Mouse (Mus musculus): ENCODE data around the gene Cntn2. TPM values are rescaled to one million over a fixed set of nuclear protein-coding genes. Genes with fewer than 3 reads are reported as not detected.

The Cntn2 gene
- total RNA-seq, 2 experiments from 2014 or later = 52.2 to 57.0 TPM

DNA sequence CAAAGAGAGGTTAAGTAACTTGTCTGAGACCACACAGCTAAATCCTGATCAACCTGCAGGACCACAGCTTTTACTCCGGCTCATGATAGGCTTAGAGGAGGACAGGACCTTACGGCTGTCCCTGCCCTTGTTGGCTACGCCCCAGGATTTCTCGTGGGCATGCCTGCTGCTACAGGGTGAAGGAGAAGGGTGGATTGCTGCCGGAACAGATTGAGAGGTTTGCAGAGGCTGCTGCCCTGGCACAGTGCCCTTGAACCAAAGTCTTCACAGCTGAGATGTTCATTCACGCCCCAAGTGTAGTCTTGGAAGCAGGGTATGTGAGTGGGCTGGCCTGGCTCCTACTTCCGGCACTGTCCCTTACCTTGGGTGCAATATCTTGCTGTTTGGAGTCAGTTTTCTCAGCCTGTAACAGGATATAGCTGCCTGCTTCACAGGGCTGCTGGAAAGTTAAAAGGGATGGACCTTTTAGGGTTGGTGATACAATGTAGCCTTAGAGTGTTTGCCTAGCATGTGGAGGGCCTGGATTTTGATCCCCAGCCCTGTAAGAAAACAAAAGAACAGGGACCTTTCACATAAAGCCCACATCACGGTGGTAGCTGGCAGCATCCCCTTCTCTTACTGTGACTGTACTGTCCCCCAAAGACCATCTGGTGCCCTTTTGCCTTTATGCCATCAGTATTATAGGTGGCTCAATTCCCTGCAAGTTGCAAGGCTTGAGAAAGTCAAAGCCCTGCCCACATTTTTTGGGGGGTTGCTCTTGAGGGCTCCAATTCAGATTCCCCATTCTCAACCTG, 18.0 kb upstream of the Cntn2 start:
- intact Hi-C loops (cut with DNase I) = no loop called here
- no peak for DNase-seq (ENCODE audit: extremely low spot score in 1 of 2, low spot score in 2 of 2)

DNA sequence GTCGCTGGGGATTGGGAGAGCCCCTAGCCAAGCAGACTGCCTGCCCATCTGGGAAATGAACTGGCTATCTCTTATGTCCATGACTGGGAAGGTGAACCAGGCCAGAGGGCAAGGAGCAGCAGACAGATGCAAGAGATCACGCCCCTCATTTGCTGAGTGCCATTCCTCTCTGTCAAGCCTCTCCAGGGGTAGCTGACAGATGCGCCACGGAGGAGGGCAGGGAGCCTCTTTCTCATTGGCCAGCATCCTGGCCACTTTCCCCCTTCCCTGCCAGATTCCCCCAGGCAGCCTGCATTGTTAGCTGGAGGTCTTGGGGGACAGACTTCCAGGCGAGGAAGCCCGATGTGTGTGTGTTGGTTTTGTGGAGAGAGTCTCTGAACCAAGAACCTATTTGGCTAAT, 16.0 kb upstream of the Cntn2 start:
- intact Hi-C loops (cut with DNase I) = no loop called here
- DNase-seq (ENCODE audit: extremely low spot score in 1 of 2, low spot score in 2 of 2) = no peak

DNA sequence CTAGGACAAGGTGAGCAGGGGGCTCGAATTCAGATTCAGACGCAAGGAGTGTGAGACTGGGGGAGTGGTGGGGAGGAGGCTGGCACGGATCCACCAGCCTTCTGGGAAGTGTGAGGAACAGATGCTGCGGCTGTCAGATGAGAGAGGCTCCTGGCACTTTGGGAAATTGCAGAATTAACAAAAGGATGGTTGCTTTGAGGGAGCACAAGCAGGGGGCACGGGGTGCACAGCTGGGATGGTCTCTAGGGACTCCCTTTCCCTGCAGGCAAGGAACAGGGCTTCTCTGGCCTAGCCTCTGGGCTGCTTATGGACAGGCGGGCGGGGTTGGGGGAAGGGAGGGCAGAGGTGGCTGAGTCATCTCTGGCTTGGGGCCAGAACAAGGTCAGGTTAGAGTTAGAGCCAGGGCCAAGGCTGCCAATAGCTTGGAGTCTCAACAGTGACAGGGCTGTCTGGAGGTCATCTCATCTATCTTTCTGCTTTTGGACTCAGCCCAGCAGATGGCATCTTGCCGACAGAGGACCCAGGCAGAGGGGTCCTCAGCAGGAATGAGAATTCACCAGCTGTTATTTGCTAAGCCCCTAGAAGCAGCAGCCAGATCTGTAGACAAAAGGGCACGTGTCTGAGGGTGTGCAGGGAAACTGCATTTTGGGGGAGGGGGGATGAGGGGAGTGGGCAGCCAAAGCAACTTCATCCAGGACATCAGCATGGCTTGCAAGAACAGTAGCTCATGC, 15.0 kb upstream of the Cntn2 start:
- intact Hi-C loops (cut with DNase I) = no loop called here

DNA sequence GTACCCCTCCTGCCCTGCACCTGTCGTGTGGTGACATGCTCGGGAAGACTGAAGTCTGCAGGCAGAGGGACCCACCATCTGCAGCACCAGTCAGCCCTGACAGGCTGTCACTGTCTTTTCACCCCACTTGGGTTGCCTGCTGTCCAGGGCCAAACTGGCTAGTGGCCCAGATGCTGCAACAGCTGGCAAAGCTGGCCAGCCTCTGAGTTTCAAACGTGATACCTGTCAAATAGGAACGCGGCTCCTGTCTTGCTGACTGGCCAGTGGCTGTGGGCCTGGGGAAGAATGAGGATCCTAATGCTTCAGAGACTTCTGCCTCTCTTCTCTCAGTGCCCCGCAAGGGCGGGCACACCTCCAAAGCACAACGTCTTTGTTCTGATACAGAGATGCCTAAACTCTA, 733 bp upstream of the Cntn2 start:
- DNase-seq (ENCODE audit: extremely low spot score in 1 of 2, low spot score in 2 of 2) = no peak

More for the DNA sequence above, 15.0 kb upstream of the Cntn2 start:
- peak; percentile 49 to 67 for DNase-seq (ENCODE audit: extremely low spot score in 1 of 2, low spot score in 2 of 2)

DNA sequence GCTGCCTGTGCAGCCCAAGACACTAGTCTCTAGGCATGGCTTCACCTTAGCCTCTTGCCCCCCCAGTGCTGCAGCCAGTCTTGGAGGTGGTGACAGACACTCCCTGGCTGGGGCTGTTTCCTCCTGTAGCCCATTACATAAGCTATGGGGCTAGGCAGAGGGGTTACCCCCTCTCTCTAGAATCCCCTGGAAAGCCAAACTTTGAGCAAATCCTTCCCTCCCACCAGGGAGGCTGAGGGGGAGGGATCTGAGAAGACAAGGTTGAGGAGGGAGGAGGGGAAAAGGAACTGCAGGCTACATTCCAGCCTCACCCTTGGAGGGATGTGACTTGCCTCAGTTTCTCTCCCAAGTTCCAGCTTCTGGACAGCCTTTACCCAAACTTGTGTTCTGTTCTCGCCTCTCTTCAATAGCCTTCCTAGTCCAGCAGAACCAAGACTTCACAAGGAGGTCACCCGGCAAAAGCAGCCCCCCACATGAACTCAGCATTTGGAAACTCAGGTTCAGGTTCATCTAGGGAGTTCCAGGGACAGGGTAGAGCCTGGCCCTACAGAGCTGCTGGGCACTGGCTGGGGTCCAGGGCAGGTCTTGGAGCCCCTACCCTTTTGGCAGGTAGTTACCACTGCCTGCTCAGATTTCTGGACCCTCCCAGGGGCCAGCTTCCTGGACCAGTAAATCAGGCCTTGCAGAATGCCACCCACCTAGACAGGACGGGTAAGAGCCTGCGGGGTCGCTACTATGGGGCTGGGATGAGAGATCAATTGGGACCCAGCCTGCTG, 1.0 kb downstream of the Cntn2 start:
- intact Hi-C loops (cut with DNase I) = no loop called here
- no peak for DNase-seq (ENCODE audit: extremely low spot score in 1 of 2, low spot score in 2 of 2)

More for the DNA sequence above, 733 bp upstream of the Cntn2 start:
- intact Hi-C loops (cut with DNase I) = no loop called here

DNA sequence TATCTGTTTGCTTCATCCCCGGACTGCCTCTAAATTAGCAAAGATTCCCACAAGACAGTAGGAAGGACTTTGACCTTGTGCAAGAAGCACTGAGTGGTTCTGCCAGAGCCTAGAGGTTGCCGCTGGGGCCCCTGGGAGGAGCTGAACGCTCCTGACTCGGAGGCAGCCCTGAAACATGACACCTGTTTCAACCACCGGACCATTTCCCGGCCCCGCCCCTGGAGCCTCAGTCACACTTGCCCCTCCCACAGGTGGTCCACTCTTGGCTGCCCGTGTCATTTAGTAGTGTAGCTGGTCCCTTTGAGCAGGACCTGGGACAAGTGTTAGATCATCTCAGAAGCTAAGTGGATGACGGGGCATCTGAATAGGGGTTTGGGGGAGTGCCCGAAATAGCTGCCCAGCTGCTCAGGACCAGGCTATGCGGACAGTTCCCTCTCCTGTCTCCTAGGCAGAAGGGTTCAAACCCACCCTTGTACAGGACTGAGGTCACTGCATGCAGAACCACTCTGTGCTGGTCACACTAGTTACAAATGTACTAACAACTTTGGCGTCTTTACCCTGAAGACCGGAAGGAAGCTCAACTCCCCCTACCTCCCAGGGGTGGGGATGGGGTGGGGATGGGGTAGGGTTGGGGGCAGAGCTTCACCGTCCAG, 1.8 kb downstream of the Cntn2 start:
- DNase-seq (ENCODE audit: extremely low spot score in 1 of 2, low spot score in 2 of 2) = no peak
- intact Hi-C loops (cut with DNase I) = no loop called here

DNA sequence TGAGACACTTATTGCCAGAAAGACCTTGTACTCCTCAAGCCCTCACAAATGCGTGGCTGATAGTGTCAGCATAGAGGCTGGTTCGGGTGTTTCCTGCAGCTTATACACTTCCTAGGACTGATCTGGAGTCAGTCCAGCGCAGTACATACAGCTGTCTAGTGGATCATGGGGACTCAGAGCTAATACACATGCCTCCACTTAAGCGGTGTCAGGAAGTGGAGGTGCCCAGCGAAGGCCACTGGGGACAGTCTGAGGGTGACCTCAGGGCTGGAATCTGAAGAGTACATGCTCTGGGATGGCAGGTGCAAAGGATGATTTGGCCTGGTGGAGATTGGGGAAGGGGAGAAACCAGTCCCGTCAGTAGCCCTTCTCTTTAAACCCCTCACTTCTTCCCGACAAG, 2.4 kb downstream of the Cntn2 start:
- DNase-seq (ENCODE audit: extremely low spot score in 1 of 2, low spot score in 2 of 2) = no peak
- intact Hi-C loops (cut with DNase I) = no loop called here

DNA sequence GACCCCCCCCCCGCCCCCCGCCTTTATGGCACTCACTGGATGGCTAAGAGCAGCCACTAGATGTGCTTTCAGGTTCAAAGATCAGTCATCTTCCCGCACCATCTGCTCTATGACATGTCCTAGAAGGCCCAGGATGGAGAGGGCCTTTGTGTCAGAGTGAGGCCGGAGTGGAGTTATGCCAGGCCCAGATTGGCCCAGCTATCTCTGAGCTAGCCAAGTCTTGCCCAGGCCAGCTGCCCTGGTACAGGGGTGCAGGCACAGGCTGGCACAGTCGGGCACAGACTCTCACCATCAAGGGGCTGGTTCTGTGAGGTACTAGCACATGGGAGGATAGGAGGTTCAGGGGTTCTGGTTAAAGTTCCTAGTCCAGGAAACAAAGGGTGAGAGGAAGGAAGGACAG, 5.3 kb downstream of the Cntn2 start:
- no peak for DNase-seq (ENCODE audit: extremely low spot score in 1 of 2, low spot score in 2 of 2)
- intact Hi-C loops (cut with DNase I) = no loop called here

DNA sequence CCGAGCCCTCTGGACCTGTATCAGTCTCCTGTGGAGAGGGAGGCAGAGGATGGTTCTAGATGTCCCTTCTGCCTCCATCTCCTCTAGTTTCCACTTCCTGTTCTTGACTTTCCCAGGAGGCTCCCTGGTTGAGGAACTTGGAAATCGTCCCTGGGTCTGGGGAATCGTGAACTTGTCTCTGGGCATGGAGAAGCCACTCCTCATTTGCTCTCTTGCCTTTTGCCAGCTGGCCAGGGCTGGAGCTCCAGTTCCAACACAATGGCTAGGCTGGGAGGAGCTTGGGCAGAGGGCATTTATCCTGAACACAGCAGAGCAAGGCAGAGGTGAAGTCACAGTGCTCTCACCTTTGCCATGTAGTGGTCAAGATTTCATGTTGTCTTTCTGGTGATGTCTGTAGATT, 6.6 kb downstream of the Cntn2 start:
- intact Hi-C loops (cut with DNase I) = no loop called here
- DNase-seq (ENCODE audit: extremely low spot score in 1 of 2, low spot score in 2 of 2) = no peak

DNA sequence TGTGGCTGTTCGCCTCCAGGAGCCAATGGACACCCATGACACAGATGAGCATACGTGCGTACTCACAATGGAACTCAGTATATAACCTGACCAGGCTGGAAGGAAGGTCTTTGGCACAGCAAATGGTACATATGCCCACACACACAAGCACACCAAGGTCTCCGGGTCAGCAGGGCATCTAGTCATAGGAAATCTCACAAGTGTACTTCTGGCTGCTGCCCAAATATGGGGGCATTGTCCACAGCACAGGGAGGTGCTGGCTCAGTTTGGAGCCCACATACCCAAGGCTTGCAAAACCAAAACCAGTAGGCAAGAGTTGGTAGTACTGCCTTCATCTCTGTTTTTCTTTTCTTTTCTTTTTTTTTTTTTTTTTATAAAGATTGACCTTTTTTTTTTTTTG, 7.5 kb downstream of the Cntn2 start:
- intact Hi-C loops (cut with DNase I) = no loop called here
- no peak for DNase-seq (ENCODE audit: extremely low spot score in 1 of 2, low spot score in 2 of 2)

DNA sequence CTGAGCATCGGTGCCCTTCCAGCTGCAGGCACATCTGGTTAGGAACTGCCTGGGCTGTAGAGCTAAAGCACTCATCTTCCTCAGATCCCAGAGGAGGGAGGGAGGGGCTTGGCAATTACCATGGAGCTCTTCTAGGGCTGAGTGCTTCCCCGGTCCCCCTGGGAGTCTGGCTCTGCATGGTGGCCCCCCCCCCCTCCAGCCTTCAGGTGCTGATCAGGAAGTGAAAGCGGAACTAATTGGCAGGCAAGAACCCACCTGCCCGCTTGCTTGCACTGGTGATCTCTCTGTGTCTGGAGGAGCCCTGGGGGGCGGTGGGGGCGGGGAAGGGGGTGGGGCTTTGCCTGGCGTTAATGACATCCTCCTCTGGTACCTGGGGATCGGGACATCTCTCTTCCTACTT, 9.2 kb downstream of the Cntn2 start:
- intact Hi-C loops (cut with DNase I) = no loop called here
- DNase-seq (ENCODE audit: extremely low spot score in 1 of 2, low spot score in 2 of 2) = no peak

DNA sequence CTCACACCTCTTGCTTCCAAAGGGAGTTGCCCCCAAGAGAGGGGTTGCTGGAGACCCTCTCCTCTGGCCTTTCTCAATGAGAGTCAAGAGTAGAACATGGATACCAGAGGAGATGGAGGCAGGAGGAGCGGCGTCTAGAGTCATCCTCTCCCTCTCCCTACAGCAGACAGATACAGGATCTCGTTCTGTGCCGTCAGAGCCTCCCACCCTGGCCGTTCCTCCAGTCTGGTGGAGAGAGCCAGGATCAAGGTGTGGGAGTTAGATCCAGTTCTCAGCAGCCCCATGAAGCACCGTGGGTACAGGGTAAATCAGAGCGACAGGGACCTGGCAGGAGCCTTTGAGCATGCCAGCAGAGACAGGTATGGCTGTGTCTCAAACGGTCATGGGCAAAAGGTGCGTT, 10.5 kb downstream of the Cntn2 start:
- DNase-seq (ENCODE audit: extremely low spot score in 1 of 2, low spot score in 2 of 2) = no peak

DNA sequence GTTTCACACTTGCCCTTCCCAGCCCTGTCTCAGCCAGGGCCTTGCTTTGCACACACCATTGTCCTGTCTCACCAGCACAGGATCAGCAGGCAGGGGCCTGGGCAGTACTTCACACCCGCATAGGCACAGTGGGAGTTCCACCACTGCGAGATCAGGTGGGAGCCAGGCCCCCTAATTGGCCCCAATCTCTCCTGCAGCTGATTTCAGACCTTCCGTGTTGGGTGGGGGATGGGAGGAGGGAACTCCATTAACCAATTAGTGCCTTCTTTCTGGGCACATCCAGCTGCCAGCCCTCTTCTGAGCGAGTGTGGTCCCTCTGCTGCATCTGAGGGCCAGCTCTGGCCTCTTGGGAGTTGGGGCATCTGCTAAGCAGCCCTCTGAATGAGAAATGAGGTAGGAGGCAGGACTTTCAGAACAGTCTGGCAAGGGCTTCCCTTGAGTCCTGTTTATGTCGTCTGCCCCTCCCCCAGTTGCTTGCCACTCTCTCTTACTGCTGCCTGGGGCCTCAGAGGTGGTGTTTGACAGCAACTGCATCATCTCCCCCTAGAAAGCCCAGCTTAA, 12.3 kb downstream of the Cntn2 start:
- no peak for DNase-seq (ENCODE audit: extremely low spot score in 1 of 2, low spot score in 2 of 2)
- intact Hi-C loops (cut with DNase I) = no loop called here

More for the DNA sequence above, 10.5 kb downstream of the Cntn2 start:
- intact Hi-C loops (cut with DNase I) = no loop called here

DNA sequence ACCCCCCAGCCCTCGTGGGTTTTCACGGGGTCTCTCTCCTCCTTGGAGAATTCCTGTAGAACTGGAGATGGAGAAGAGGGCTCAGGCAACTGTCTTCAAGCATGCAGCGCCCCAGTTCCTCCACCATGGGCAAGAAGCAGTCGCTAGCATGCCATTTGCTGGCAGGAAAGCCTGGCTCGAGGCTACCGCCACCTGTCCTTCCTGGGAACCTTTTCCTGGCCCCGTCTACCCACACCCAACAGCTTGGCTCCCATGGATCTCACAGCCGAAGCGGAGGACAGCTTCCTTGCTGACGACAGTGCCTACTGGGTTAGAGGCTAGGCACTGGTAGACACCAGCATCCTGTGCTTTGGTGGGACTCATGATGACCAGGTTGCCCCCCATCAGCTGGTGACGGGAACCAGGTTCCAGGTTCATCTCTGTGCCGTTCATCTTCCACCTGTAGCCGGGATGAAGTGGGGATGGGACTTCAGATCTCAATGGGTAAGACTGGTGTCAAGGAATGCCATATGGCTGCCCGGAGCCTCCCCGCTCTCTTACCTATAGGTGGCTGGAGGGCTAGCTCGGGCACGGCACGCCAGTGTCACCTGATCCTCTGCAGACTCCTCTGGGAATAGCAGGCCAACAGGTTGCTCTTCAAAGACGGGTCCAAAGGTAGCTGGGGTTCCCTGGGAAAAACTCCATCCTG, 14.3 kb downstream of the Cntn2 start:
- DNase-seq (ENCODE audit: extremely low spot score in 1 of 2, low spot score in 2 of 2) = no peak
- intact Hi-C loops (cut with DNase I) = no loop called here

DNA sequence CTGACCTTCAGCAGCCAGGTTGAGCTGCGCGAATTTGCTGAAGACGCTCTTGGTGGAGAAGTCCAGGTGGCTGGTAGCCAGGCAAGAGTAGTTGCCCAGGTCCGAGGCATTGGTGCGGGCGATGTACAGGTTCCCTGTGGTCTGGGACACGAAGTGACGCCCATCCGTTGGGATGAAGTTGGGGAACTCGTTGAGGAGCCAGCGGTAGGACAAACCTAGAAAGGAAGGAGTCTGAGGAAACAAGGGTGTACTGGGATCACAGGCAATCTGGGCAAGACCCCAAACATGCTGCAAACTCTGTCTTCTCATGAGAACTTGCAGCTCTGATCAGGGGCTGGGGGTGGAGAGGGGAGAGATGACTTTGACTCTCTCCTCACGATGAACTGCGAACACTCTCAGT, 15.0 kb downstream of the Cntn2 start:
- intact Hi-C loops (cut with DNase I) = no loop called here
- DNase-seq (ENCODE audit: extremely low spot score in 1 of 2, low spot score in 2 of 2) = no peak

DNA sequence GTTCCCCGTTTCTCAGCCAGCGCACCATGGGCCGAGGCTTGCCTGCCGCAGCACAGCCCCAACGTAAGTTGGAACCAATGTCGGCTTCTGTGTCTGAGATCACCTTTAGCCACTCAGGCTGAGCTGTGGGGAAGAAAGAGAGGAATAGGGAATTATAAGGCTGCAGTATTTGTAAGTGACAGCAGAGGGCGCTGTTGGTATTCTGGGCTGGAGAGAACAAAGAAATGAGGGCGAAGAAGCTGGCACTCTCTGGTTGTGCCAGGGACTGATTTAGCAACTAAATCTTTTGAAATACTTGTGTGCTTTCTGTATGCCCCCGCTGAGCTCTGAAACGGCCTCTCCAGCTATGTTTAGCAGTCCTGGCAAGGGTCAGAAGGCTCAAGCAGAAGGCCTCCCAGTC, 17.2 kb downstream of the Cntn2 start:
- intact Hi-C loops (cut with DNase I) = loop anchor here (2.0 kb wide), 1 partner anchor 69 kb away; no protein-coding TSS in a partner anchor
- DNase-seq (ENCODE audit: extremely low spot score in 1 of 2, low spot score in 2 of 2) = peak; percentile 70 to 88

DNA sequence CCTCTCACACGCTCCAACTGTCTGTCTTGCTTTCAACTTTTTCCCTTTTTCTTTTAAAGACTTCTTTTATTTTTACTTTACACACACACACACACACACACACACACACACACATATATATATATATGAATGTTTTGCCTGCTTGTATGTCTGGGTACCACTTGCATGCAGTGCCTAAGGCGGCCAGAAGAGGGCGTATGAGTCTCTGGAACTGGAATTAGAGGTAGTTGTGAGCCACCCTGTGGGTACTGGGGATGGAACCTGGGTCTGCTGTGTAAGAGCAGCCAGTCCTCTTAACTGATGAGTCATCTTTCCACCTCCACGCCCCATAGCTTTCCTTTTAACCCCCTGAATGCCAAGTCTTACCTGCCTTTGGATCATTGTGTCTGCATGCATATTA, 19.1 kb downstream of the Cntn2 start:
- intact Hi-C loops (cut with DNase I) = loop anchor here (2.0 kb wide), 1 partner anchor 71 kb away; no protein-coding TSS in a partner anchor
- DNase-seq (ENCODE audit: extremely low spot score in 1 of 2, low spot score in 2 of 2) = no peak

DNA sequence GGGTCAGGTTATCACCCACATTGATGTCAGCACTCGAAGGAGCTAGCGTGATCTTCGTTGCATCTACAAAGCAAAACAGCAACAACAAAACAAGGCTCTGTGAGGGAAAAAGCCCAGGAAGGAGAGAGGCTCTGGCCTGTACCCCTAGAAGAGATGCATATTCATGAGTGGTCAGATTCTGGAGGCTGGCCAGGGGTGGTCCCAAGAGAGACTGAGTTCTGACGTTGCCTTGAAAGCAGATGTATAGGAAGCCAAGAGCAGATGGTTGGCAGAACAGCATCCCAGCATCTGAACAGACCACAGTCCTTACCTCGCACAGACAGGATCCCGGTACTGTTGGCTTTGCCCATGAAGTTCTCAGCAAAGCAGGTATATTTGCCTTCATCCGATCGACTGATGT, 20.0 kb downstream of the Cntn2 start:
- intact Hi-C loops (cut with DNase I) = no loop called here
- peak in 1 of 2 experiments; percentile 34 for DNase-seq (ENCODE audit: extremely low spot score in 1 of 2, low spot score in 2 of 2)
